Mouse (Mus musculus) intestine, embryonic 15.5 days (tissue): ENCODE data around the gene Hemgn. TPM values are rescaled to one million over a fixed set of nuclear protein-coding genes. Genes with fewer than 3 reads are reported as not detected.
A peak's percentile ranks its signal among the peaks of the same experiment; 100 is the strongest.

Source experiments
- ATAC-seq: fragments of 200-750 bp; cut with Nextera tagmentation; 2 replicates; pipeline ENCODE4 v1.8.0; 2017; ENCODE audit warnings: moderate TSS enrichment, moderate library complexity
- H3K27ac ChIP-seq: fragments of 300-500 bp; sonication (generic); 2 replicates; pipeline ENCODE4 v1.5.1; 2015; ENCODE audit warnings: mild to moderate bottlenecking, inconsistent platforms
- H3K27me3 ChIP-seq: fragments of 300-500 bp; sonication (generic); replicated peaks from 2 replicates; pipeline ENCODE4 v1.6.1; 2015; ENCODE audit warnings: inconsistent platforms
- H3K36me3 ChIP-seq: fragments of 300-500 bp; sonication (generic); 2 replicates; pipeline ENCODE4 v1.6.1; 2015; ENCODE audit warnings: inconsistent platforms
- H3K4me1 ChIP-seq: fragments of 300-500 bp; sonication (generic); replicated peaks from 2 replicates; pipeline ENCODE4 v1.6.1; 2015; ENCODE audit warnings: inconsistent platforms
- H3K4me2 ChIP-seq: fragments of 300-500 bp; sonication (generic); replicated peaks from 2 replicates; pipeline ENCODE4 v1.6.1; 2015; ENCODE audit warnings: mild to moderate bottlenecking, inconsistent platforms
- H3K4me3 ChIP-seq: fragments of 300-500 bp; sonication (generic); replicated peaks from 2 replicates; pipeline ENCODE4 v1.5.1; 2015; ENCODE audit warnings: inconsistent platforms
- H3K9ac ChIP-seq: fragments of 300-500 bp; sonication (generic); 2 replicates; pipeline ENCODE4 v1.6.1; 2015; ENCODE audit warnings: inconsistent platforms
- H3K9me3 ChIP-seq: fragments of 300-500 bp; sonication (generic); 2 replicates; pipeline ENCODE4 v1.6.1; 2016; ENCODE audit warnings: inconsistent platforms
- WGBS: fragments of 180-500 bp; shearing (Covaris S2); methylation state at CpG from one replicate; pipeline ENCODE4 v1.1.7; 2015; 5-methylcytosine and 5-hydroxymethylcytosine counted together
- polyA plus RNA-seq: library from polyadenylated mRNA; unstranded; fragments of >200 nt; fragmentation: Nextera tagmentation; extraction: Ambion mirVana; gene quantifications from 2 replicates; pipeline ENCODE4 v1.2.1, GENCODE M21; 2015

The Hemgn gene
- polyA plus RNA-seq, 1 experiment from 2014 or later: 4.8 TPM

DNA sequence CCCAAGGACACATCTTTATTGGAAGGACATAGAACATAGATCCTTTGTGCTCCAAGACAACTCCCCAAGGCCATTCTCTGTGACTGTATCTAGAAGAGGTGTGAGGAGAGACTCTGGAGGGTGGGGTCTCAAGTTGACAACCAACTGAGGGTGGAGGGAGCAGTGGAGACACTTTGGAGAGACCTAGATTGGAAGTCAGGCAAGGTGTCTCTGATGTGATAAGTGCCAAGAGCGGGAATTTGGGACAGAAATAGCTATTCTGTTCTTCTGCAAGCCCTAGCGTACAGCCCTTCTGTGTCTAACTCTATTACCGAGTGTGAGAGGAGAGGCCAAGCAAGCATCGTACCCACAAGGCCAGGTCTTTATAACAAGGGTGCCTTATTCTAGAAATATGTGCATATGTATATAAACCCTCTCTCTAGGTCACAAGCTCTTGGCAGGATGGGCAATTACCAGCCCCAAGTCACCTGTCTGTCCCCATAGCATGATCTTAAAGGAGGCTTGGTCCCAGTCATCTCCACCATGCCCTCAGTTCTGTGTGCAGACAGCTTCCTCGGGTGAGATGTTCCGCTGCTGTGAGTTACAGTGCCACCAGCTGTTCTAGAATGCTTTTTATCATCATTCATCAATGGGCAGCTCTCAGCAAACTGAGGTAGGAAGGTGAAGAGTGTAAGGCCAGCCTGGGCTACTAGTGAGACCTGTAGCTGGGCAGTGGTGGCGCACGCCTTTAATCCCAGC is 6.2 kb downstream of the Hemgn start:
- ATAC-seq: peak; percentile 68; the same call in 1 of the 2 replicates
- H3K9ac ChIP-seq: no peak overlapping the region

DNA sequence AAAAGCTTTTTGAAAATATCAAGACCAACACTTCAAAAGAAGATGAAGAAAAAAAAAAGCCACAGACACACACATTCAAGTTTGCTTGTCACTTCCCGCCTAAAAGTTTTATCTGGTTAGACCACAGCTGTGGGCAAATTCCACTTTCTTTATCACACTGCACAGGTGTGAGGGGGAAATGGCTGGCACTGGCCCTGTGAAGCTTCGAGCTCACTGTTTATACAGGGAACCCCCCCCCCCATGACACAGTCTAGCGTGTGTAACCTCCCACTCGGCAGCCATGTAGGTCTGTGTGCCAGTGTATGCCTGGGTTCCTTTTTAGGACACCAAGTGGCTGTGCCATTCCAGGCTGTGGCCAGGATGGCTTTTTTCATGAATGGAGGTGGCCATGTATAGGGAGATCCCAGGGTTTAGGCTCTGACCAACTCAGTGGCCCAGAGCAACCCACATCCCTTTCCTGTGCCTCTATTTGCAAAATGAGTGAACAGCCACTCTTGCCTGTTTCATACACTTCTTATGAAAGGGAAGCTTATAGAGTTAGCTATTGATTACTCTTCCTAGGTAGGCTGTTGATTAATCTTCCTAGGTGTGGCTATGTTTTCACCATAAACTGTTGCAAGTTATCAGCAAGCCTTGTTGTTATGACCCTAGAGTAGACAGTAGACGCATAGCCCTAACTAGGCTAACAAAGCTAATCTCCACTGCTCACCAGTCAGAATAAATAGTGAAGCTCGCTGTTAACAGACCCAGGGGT is 9.1 kb downstream of the Hemgn start:
- no peaks in the 10 kb centered on the region for H3K4me1 ChIP-seq
- H3K27me3 ChIP-seq: no peaks in the 10 kb centered on the region
- H3K4me3 ChIP-seq: no peak overlapping the region
- H3K4me2 ChIP-seq: no peak overlapping the region
- no peak overlapping the region for H3K27ac ChIP-seq
- 55% methylated on average over 6 of the region's 6 CpGs for WGBS
- H3K9ac ChIP-seq: no peak overlapping the region
- H3K9me3 ChIP-seq: no peaks in the 10 kb centered on the region
- peak; percentile 81 for ATAC-seq
- H3K36me3 ChIP-seq: no peaks in the 10 kb centered on the region

More for the DNA sequence above, 6.2 kb downstream of the Hemgn start:
- Histone ChIP-seq H3K4me2 (no peak overlapping the region), H3K9me3 (no peaks in the 10 kb centered on the region), H3K4me1 (no peaks in the 10 kb centered on the region), H3K27ac (no peak overlapping the region), H3K4me3 (no peak overlapping the region), H3K27me3 (no peaks in the 10 kb centered on the region), H3K36me3 (no peaks in the 10 kb centered on the region)
- WGBS: 90% methylated on average over 8 of the region's 8 CpGs

DNA sequence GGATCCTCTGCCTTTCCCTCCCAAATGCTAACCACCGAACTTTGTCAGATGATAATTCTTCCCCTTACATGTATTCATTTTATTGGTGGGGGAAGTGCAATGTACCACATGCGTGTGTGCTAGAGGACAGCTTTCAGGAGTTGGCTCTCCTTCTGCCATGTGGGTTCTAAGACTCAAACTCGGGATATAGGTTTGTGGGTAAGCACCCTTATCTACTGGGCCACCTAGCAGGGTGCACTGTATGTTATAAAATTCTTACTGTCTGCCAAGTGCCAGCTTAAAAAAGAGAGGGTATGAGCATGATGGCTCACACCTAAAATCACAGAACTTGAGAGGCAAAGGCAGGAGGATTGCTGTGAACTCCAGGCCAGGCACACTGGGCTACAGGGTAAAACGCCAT is 14.5 kb downstream of the Hemgn start:
- no peak overlapping the region for H3K4me3 ChIP-seq
- H3K9me3 ChIP-seq: no peaks in the 10 kb centered on the region
- H3K9ac ChIP-seq: no peak overlapping the region
- no peak overlapping the region for H3K27ac ChIP-seq
- no peaks in the 10 kb centered on the region for H3K4me1 ChIP-seq
- 78% methylated on average over 4 of the region's 4 CpGs for WGBS
- no peaks in the 10 kb centered on the region for H3K36me3 ChIP-seq
- H3K4me2 ChIP-seq: no peak overlapping the region
- no peak for ATAC-seq
- no peaks in the 10 kb centered on the region for H3K27me3 ChIP-seq

DNA sequence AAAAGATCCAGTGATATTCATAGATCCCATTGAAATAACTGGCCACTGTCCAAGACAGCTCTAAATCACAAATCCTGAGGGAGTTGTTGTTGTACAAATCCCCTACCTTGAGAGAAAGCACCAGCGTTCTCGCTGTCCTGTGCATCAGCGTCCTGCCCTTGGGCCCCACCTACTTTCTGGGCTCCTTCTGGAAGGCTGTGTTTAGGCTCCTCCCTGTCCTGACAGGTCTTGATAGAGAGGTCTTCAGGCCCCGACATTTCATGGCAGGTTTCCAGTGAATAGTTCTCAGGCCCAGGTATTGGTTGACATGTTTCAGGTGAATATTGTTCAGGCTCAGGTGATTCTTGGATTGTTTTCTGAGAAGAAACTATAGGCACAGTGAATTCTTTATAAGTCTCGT is 17.6 kb downstream of the Hemgn start:
- no peak for ATAC-seq

DNA sequence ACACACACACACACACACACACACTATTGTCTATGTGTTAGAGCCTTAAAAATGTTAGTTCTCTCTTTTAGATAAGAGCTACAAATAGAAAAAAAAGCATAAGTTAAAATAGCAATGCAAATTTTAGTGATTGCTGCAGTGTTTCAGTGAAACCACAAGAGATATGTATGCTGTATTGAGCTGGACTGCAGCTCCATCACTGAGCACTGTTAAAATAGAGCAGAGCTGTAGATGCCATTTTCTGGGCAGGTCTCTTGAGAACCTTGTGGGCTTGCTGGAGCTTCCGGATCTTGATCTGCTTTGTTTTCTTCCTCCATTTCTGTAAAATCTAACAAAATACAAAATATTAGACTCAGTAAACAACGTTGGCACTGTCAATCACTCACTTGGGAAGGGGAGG is 18.9 kb downstream of the Hemgn start:
- WGBS: 85% methylated on average over 2 of the region's 2 CpGs
- H3K4me1 ChIP-seq: no peaks in the 10 kb centered on the region
- no peaks in the 10 kb centered on the region for H3K9me3 ChIP-seq
- no peak overlapping the region for H3K4me2 ChIP-seq
- H3K4me3 ChIP-seq: no peak overlapping the region
- H3K36me3 ChIP-seq: no peaks in the 10 kb centered on the region
- ATAC-seq: no peak
- no peak overlapping the region for H3K9ac ChIP-seq
- no peaks in the 10 kb centered on the region for H3K27me3 ChIP-seq
- no peak overlapping the region for H3K27ac ChIP-seq

More for the DNA sequence above, 17.6 kb downstream of the Hemgn start:
- no peak overlapping the region for H3K9ac ChIP-seq
- no peaks in the 10 kb centered on the region for H3K4me1 ChIP-seq
- no peak overlapping the region for H3K27ac ChIP-seq
- no peak overlapping the region for H3K4me2 ChIP-seq
- no peak overlapping the region for H3K4me3 ChIP-seq
- WGBS: 42% methylated on average over 5 of the region's 5 CpGs
- no peaks in the 10 kb centered on the region for H3K9me3 ChIP-seq
- no peaks in the 10 kb centered on the region for H3K36me3 ChIP-seq
- no peaks in the 10 kb centered on the region for H3K27me3 ChIP-seq

DNA sequence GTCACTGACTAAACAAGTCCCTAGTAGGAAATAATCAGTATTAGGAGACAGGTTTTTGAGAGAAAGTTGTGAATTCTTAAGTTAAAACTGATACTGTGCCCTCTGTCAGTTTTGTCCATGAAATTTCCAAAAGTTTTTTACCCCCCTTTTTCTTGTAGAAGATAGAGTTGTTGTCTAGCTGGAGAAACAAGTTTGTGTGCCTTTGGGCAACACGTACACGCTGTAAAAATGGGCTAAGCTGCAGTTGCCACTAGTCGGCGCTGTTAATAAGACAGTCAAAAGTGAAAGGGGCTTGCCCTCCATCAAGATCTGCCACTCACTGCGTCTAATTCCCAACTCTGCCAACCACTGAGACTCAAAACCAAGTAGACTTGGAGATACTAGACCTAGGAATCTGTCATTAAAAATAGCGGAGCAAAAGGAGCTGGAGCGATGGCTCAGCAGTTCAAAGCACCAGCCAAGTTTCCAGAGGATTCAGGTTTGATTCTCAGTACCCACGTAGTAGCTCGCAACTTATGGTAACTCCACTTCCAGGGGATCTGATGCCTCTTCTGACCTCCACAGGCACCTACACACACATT is 22.8 kb downstream of the Hemgn start:
- peak; percentile 30 for ATAC-seq
- 23% methylated on average over 9 of the region's 9 CpGs for WGBS
- H3K9me3 ChIP-seq: no peaks in the 10 kb centered on the region
- no peak overlapping the region; the same call in 1 of the 2 replicates for H3K4me3 ChIP-seq
- H3K9ac ChIP-seq: no peak overlapping the region
- H3K4me1 ChIP-seq: no peaks in the 10 kb centered on the region
- no peaks in the 10 kb centered on the region for H3K36me3 ChIP-seq
- no peaks in the 10 kb centered on the region for H3K27me3 ChIP-seq
- peak overlapping the region; percentile 69 for H3K4me2 ChIP-seq
- H3K27ac ChIP-seq: 0 out of 2 replicates have a peak overlapping the region, but pooled peaks have one; percentile 15

DNA sequence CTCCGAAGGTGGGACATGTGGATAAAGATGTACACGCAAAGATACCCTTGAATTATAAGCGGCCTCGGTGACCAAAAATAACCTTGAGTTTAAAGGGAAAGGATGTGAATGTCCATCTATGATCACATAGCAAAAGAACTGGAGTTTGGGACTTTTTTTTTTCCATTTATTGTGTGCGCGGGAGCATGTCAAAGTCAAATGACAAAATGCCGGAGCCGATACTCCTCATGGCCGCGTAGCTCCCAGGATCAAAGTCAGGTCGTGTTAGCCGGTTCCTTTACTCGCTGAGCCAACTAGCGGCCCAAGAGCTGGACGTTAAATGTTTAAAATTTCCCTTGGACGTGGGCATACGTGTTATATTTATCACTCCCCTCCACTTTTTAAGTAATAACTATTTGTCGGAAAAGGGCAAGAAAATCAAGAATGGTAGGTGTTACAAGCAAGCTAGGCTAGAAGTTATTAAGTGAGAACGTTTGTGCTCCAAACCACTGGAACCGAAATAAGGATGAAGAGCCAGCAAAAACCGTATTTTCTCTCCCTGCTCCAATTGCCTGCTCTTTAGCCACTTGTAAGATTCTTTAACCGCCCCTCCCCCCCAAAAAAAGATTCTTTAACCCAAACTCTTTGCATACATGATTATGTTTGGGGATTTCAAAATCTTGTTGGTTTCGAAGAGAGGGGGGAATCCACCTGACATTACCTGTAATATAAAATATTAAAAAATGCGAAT is 23.5 kb downstream of the Hemgn start:
- WGBS: 2% methylated on average over 24 of the region's 24 CpGs
- Histone ChIP-seq H3K36me3 (peaks cover 2% of the 10 kb centered on the region; the same call in 1 of the 2 replicates), H3K4me1 (no peaks in the 10 kb centered on the region), H3K9me3 (no peaks in the 10 kb centered on the region), H3K4me2 (peak overlapping the region; percentile 69), H3K4me3 (peak overlapping the region; percentile 62), H3K27me3 (no peaks in the 10 kb centered on the region), H3K9ac (peak overlapping the region; percentile 78), H3K27ac (peak overlapping the region; percentile 94)
- ATAC-seq: no peak

DNA sequence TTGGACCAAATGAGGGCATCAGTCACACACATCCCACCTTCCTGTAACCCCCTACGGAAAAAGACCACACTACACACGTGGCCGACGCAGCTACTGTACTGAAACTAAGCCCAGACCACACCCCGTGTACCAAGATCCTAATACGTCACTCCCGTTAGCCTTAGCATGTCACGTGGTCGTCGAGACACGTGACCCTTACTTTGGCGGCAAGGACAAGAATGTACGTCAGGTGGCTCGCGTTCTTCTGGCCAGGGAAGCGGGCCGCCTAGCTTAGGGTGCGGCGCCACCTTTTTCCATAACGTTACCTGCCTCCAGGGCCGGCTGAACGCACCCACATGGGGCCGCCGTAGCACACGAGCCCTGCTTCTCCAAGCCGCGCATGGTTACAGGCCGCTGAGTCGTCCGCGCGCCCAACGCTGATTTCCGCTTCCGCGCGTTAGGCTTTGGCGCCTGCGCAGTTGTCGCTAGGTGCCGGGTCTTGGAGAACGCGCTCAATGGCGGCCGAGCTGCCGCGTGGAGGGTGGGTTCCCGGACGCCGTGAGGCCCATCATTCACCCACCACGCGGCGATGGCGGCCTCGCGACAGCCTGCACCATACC is 24.2 kb downstream of the Hemgn start, which contains the start of gene Trmo:
Trmo (minus strand) TSS at position 425 of the 599 bp plus-strand sequence.
- peak within 1 kb of the TSS; percentile 78 for H3K9ac ChIP-seq
- under 1% methylated on average over 56 of the region's 56 CpGs for WGBS
- peak within 1 kb of the TSS; percentile 94 for H3K27ac ChIP-seq
- no peaks in the 10 kb centered on the region for H3K27me3 ChIP-seq
- peaks cover 2% of the 10 kb centered on the region; the same call in 1 of the 2 replicates for H3K36me3 ChIP-seq
- peak; percentile 97 for ATAC-seq
- no peaks in the 10 kb centered on the region for H3K4me1 ChIP-seq
- peak within 1 kb of the TSS; percentile 69 for H3K4me2 ChIP-seq
- no peaks in the 10 kb centered on the region for H3K9me3 ChIP-seq
- H3K4me3 ChIP-seq: peak within 1 kb of the TSS; percentile 62

DNA sequence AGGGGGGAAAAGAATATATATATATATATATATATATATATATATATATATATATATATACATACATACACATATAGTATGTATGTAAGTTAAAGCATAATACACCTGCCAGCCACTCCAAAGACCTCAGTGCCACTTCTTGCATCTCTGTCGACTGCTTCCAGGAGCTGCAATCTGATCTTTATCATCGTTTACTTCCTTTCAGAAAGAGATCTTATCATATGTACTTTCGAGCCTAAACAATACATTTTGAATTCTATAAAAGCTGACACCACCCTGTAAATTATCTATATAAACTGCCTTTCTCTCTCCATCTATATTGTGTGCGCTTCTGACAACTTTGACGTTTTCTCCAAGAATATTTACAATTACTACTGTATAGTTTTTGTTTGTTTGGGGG is 24.8 kb downstream of the Hemgn start:
- ATAC-seq: peak; percentile 6; the same call in 1 of the 2 replicates
- H3K4me3 ChIP-seq: peak overlapping the region; percentile 62
- WGBS: 22% methylated on average over 5 of the region's 5 CpGs
- no peaks in the 10 kb centered on the region for H3K27me3 ChIP-seq
- no peaks in the 10 kb centered on the region for H3K9me3 ChIP-seq
- H3K9ac ChIP-seq: peak overlapping the region; percentile 78
- no peak overlapping the region; the same call in 1 of the 2 replicates for H3K27ac ChIP-seq
- H3K4me1 ChIP-seq: no peaks in the 10 kb centered on the region
- H3K36me3 ChIP-seq: peaks cover 2% of the 10 kb centered on the region; the same call in 1 of the 2 replicates
- peak overlapping the region; percentile 69 for H3K4me2 ChIP-seq

DNA sequence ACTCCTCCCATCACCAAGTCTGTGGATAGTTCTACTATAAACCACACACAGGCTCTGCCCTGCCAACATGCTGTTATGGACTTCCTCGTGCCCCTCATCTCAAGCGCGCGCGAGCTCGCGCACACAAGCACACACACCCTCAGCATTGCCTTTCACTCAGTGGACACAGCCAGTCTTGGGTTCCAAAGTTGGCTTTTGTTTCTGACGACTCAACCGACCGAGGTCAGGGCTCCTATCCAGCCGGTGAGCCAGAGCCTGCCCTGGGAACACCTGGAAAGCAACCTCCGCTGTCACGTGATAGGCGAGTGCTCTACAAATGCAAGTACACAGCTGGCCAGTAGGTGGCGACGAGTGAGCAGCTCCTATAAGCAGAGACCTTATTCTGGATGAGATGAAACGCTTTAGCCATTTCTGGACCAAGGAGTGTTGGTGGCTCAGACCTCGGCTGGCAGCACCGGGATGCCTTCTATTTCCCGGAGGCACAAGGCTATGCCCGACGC is 38.4 kb downstream of the Hemgn start:
- Histone ChIP-seq H3K4me1 (no peaks in the 10 kb centered on the region; the same call in 1 of the 2 replicates), H3K27me3 (no peaks in the 10 kb centered on the region), H3K9ac (no peak overlapping the region), H3K4me2 (peak overlapping the region; percentile 64), H3K36me3 (0 out of 2 replicates have a peak, but pooled peaks cover 4% of the 10 kb centered on the region), H3K27ac (no peak overlapping the region), H3K9me3 (no peaks in the 10 kb centered on the region), H3K4me3 (peak overlapping the region; percentile 26)
- 24% methylated on average over 22 of the region's 22 CpGs for WGBS
- ATAC-seq: peak; percentile 79

DNA sequence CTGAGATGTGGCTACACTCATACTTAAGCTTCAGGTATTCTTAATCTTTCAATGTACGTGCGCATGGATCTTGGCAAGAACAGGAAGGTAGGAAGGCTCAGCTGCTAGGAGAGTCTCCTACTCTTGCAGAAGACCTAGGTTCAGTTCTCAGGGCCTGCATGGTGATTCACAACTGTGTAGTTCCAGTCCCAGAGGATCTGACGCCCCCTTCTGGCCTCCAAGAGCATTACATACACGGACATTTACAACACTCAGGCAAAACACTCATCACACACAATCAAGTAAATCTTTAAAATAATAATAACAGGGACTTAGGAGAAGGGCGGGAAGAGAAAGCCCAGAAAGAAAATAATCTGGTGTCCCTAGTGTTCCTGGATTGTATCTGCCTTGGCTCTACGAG is 38.9 kb downstream of the Hemgn start:
- H3K27me3 ChIP-seq: no peaks in the 10 kb centered on the region
- no peak overlapping the region for H3K27ac ChIP-seq
- H3K4me1 ChIP-seq: no peaks in the 10 kb centered on the region; the same call in 1 of the 2 replicates
- H3K9ac ChIP-seq: no peak overlapping the region
- 0 out of 2 replicates have a peak, but pooled peaks cover 3% of the 10 kb centered on the region for H3K36me3 ChIP-seq
- 62% methylated on average over 6 of the region's 6 CpGs for WGBS
- H3K9me3 ChIP-seq: no peaks in the 10 kb centered on the region
- no peak overlapping the region for H3K4me3 ChIP-seq
- peak overlapping the region; percentile 64 for H3K4me2 ChIP-seq
- ATAC-seq: no peak
